Mouse (Mus musculus): ENCODE results near the gene Zfp445. TPM values are rescaled to one million over a fixed set of nuclear protein-coding genes. Genes with fewer than 3 reads are reported as not detected.
"Not testable (repeated sequence)": the region's sequence is repeated elsewhere in the genome, so short reads cannot be mapped to it uniquely, and the experiment has no call there.

Zfp445 gene
- total RNA-seq (2021) = 100 to 1,000 TPM; 100 to 102 TPM

- DNase-seq = peak; percentile 80
Measured at GRCm38 (mm10) chr9:122865697-122866166, at the start of gene Zfp445. TSS of gene Zfp445 (minus strand) at chr9:122866006.

DNA sequence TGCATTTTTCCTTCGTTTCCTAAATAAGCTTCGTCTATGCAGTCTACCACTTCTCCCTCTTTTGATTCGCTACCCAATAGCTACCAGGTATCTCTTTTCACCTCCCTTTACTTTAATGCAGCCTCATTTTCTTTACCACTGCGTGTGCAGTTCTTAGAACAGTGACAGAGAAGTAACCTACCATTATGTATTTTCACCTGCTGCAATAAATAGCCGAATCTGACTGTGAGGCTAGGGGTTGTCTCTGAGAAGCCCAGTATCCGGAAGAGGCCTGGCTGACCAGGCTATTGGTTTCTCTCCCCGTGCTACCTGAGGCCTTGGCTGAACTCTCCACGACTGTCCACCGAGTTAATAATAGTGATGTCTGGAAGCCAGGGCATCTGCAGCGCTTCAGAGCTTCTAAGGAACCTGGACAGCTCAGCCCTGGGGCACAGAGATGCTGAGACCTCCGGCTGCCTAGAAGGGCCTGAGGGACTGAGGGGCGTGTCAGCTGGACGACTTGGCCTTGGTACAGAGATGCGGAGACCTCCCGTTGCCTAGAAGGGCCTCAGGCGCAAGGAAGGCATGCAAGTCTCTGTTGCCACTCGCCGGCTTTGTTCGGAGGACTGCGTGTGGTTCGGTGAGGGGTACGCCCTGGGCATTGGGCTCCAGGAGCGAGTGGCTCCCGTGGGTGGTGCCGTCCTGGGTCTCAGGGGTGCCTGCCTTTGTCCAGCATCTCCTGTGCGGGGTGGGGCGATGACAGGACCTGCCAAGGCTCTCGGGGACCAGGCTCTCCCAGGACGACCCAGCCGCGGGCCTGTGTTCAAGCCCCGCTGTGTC lies 37.1 kb upstream of the Zfp445 start:
- peak; percentile 74 for DNase-seq

- no peak for DNase-seq
Measured at GRCm38 (mm10) chr9:122901047-122901446, 35.2 kb upstream of the Zfp445 start.

GRCm38 (mm10) chr9:122886372-122887179 lies 20.8 kb upstream of the Zfp445 start:
- DNase-seq = peak; percentile 53

DNA sequence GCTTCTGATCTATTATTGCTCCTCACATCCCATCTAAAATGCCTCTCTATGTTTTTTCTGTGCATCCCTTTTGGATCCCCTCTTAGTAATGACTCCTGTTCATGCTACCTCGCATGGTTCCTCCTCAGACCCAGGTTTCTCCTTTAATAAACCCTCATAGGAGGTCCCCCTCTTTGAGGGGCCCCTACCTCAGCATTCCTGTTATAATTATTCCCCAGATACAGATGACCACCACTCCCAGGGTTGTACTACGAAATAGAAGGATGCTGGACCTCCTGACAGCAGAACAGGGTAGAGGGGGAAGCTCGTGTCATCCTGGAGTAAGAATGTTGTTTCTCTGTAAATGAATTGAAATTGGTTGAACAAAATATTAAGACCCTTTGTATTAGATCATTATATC lies 19.6 kb upstream of the Zfp445 start, which contains the start of gene Zkscan7:
Gene Zkscan7, plus strand, starts transcription at position 301 of the 400 bp plus-strand sequence.
- no peak for DNase-seq

- no peak for DNase-seq
Measured at GRCm38 (mm10) chr9:122875145-122875544, 9.3 kb upstream of the Zfp445 start.

DNA sequence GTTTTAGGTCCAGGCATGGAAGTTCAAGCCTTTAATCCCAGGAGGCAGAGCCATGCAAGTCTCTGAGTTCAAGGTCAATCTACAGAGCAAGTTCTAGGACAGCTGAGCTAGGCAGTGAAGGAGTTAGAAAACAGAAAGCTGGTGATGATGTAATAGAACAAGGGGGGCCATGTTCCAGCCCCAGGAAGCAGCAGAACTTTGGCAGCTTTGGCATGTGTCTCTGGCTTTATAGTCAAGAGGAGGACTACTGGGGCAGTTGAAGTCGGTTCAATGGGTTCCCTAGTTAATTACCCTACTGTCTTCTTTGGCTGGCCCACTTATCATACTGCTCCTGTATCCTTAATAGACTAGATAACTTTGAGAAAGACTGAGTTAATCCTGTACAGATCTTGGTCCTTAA lies 8.8 kb upstream of the Zfp445 start:
- no peak for DNase-seq

GRCm38 (mm10) chr9:122872595-122872994 lies 6.8 kb upstream of the Zfp445 start:
- DNase-seq = no peak

DNA sequence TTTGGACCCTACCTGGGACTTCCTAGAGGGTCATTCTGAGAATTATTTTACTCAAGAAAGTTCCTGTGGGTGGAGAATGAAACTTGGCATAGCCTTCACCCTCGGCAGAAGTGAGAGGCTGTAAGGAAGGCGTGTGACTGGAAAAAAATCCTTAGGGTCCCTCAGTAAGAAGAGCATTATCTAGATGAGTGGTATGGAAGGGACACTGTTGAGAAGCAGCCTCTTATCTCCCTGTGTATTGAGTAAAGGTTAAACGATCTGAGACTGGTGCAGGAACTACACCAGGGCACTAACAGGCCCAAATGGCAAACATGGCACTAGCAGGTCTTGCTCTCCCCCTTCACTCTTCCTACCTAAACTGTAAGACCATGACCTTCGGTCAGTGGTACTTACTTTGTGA lies 386 bp upstream of the Zfp445 start:
- DNase-seq = no peak

DNA sequence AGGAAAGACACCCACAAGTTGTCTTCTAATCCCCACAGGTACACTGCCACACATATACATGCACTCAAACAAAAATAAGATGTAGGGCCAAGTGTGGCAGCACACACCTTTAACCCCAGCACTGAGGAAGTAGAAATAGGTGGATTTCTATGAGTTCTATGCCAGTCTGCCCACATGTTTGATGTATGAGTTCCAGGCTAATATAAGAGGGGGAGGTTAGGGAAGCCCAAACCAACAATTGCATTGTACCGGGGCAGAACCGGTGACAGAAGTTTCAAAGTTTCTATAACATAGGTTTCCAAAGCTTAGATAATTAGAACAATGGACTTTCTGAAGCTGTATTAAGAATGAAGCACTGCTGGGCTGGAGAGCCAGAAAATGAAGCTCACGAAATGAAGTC lies 958 bp downstream of the Zfp445 start:
- no peak for DNase-seq

DNA sequence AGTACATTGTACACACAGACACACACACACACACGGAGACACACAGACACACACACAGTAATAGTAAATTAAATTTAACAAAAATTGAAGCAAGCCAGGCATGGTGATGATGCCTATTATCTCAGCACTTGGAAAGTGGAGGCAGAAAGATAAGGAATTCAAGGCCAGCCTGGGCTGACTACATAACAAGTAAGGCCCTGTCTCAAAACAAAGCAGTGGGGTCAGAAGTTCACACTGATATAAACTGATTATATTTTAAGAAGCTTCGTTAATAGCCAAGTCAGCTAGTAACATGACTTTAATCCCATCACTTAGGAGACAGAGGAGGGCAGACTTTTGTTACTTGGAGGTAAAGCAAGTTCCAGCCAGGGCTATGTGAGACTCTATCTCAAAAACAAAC lies 2.1 kb downstream of the Zfp445 start:
- DNase-seq = no peak

DNA sequence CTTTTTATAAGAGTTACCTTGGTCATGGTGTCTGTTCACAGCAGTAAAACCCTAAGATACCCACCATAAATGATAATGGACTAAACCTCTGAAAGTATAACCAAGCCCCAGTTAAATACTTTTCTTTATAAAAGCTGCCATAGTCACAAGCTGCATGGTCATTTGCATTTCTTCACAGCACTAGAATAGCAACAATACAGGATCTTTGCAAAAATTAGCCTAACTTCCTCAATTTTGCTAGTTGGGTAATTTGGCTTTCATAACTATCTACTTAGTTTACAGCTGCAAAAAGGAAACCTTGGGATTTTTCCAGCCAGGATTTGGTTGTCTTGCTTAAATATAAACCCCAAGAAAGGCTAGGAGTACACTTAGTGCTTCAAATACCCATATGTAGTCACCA lies 5.1 kb downstream of the Zfp445 start:
- no peak for DNase-seq

DNA sequence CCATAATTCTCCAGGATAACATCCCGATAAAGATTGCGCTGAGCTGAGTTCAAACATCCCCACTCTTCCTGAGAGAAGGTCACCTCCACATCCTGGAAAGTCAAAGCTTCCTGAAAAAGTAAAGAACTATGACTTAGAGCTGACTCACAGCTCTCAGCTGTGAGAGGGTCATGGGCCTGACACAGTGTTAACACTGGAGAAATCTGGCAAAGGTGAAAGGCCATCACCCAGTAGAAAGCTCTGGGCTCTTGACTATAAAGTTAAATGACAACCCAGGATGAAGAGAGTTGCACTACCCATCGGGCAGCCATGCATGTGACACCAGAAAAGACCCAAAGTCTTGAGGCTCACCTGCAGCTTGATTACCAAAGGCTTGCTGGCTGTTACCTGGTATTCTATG lies 9.1 kb downstream of the Zfp445 start:
- no peak for DNase-seq

DNA sequence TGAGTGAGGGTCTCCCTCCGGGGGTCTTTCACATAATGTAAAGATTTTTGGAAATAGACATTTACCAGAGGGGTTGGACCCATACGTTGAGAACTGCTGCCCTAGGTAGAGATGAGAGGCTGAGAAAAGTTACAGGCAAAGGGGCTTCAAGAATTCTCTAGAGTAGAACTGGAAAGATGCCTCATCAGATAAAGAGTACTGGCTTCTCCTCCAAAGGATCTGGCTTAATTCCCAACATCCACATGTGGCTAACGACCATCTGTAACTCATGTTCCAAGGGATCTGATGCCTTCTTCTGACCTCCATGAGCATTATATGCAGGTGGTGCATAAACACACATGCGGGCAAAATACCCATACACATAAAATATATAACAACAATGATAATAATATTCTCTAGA lies 10.2 kb downstream of the Zfp445 start:
- no peak for DNase-seq

DNA sequence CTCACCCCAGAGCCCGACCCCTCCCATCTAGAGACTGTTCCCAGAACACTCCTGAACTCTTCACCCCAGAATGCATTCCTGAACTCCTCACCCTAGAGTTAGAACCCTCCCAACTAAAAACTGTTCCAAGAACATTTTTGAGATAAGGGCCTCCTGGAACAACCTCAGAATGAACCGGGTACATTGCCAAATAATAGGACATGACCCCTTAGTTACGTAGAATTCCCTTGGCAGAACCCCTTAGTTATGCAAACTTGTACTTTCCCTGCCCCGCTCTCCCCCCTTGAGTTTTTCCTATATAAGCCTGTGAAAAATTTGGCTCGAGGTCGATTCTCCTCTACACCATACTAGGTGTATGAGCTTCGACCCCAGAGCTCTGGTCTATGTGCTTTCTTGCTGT lies 10.7 kb downstream of the Zfp445 start:
- not testable (repeated sequence) for DNase-seq

GRCm38 (mm10) chr9:122854526-122854925 lies 11.3 kb downstream of the Zfp445 start:
- no peak for DNase-seq

GRCm38 (mm10) chr9:122847811-122848311 lies 17.9 kb downstream of the Zfp445 start:
- not testable (repeated sequence) for DNase-seq

GRCm38 (mm10) chr9:122846156-122846555 lies 19.6 kb downstream of the Zfp445 start:
- DNase-seq = peak; percentile 65

- no peak for DNase-seq
Measured at GRCm38 (mm10) chr9:122845621-122846020, 20.2 kb downstream of the Zfp445 start.

GRCm38 (mm10) chr9:122843760-122844159 lies 22.0 kb downstream of the Zfp445 start, which contains the start of gene Gm35549:
TSS of gene Gm35549 (minus strand) at chr9:122844035.
- DNase-seq = no peak

- DNase-seq = peak; percentile 79
Measured at GRCm38 (mm10) chr9:122837680-122838079, 28.1 kb downstream of the Zfp445 start.

GRCm38 (mm10) chr9:122837216-122837615 lies 28.6 kb downstream of the Zfp445 start:
- DNase-seq = no peak

GRCm38 (mm10) chr9:122836790-122837189 lies 29.0 kb downstream of the Zfp445 start:
- DNase-seq = peak; percentile 77

Data from heart, postnatal 4 days (tissue).